Mouse (Mus musculus) urinary bladder, adult 2 months (tissue): ENCODE results near the gene Pex14. TPM values are rescaled to one million over a fixed set of nuclear protein-coding genes. Genes with fewer than 3 reads are reported as not detected.

Source experiments
- DNase-seq: peaks from one replicate; pipeline ENCODE4 v3.0.0; 2022; ENCODE audit warnings: low spot score
- polyA plus RNA-seq: library from polyadenylated mRNA; depleted of rRNA; stranded (reverse); fragments of >200 nt; gene quantifications from 2 replicates; pipeline ENCODE4 v1.2.3, GENCODE M21; 2012

The Pex14 gene
- polyA plus RNA-seq, 1 experiment: 31.1 TPM

GRCm38 (mm10) chr4:148985541-148986476 is 113.9 kb downstream of the Pex14 start:
- no peak for DNase-seq

DNA sequence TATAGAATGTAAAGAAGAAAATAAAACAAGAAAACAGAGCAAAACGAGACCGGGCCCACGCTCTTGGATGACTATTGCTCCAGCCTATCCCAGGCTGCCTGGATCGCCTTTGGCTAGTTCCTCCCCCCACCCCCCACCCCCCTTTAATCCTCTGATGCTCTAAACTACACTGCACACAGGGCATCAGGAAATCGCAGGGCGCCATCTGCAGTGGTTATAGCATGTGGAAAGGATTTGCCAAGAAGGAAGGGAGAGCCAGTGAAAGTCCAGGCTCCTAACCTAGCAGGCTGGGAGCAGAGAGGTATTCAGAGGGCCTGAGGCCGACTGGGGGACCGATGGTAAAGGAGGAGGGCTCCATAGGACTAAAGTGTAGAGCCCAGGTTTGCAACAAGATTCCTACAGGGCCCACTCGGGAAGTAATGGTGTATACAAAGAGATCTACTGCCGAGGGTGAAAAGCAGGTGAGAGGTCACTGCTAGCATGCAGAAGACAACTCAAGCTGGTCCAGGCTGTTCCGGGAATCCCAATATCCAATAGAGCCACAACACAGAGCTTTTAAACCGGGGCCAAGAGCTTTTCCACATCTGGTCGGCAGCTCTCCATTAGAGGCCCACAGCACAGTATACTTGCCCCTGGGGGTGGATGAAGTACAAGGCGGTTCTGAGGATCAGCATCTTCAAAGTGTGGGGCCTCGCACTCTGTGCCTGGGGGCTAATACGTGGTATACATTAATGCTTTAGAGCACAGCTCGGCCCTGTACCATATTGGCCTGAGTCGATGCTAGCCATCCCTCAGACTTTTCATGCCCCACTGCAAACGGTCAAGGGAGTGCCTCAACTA is 114.8 kb downstream of the Pex14 start:
- DNase-seq: no peak

GRCm38 (mm10) chr4:148982274-148982673 is 117.4 kb downstream of the Pex14 start:
- no peak for DNase-seq

DNA sequence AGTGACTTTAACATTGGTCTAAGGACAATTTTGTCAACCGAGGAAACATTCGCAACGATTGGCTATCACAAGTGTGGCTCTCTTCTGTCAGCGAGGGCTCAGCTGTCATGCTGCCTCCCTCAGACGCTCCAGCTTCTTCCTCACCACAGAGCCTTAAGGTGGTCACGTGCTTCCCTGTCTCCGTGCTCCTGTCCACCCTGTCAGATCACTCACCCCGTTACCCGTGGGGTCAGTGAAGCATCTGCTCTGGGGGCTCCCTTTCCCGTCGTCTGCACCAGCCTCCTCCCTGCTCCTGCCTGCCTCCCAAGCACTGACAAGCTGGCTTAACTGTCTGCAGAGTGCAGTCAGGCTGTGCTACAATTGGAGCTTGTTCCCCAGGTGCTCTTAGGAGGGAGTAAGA is 119.8 kb downstream of the Pex14 start:
- no peak for DNase-seq

DNA sequence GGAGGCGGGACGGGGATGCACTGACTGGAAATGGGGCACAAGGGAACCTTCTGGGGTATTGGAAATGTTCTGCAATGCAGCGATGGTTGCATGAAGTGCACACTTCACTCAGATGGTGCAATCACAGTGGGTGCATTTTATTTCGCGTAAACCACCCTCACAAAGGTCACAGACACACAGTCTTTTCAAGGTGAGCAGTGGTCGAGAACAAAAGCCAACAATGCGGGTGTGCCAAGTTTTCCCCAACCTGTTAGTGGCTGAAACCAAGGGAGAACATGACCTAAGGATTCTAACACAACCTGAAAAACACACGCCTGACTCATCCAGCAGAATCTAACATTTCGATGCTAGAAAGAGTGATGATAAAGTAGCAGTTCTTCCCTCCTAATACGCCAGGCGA is 120.8 kb downstream of the Pex14 start:
- DNase-seq: no peak

DNA sequence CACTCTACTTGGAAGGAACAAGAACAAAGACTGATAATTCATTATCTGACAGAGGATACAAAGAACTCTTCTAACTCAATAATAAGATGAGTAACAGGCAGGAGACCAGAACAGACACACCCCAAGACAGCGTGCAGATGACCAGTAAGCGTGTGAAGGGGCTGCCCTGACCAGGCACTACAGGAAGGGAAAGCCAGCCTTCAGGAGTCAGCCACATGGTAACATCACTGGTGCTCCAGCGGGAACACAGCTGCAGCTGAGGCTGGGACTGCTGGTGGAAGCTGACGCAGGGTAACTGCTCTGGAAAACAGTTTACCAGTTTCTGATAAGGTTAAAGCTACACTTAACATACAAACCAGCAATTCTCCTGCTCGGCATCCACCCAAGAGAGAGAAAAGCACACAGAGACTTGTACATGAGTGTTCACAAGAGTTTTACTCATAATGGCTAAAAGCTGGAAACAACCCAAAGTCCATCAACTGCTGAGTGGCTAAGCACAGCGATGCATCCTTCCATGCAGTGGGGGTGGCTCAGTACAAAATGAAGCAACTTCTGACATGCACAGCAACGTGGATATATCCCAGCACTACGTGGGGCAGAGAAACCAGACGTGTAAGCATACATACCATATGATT is 121.3 kb downstream of the Pex14 start:
- DNase-seq: no peak

DNA sequence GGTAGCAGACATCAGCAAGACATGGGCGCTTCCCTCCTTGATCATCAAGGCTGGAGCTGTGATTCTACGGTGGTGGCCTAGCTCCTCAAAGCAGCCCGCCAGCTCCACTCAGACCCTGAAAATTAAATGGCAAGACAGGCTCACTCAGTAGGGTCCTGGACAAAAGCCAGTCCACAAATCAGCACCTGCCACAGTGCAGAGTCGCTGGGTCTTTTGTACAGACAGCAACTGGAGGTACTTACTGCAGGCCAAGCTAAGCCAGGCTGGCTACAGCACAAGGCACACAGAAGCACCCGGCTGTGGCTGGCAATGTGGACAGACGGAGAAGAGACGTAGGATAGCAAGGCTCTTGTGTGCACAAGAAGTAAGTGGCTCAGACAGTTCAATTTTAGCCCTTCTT is 124.8 kb downstream of the Pex14 start:
- no peak for DNase-seq

DNA sequence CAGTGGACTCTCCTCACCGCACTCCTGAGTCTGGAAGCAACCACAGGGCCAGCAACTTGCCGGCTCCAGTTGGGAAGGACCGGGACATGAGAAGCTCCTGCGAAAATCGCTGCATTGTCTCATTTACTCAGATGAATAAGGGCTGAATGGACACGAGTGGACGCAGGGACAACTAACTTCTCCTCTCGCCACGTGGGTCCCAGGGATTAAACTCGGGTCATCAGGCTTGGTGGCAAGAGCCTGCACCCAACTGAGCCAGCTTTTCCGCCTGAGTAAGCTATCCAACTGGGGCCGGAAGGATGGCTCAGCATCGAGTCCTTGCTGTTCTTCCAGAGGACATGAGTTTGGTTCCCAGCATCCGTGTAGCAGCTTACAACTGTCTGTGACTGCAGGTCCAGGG is 126.3 kb downstream of the Pex14 start:
- DNase-seq: no peak

- DNase-seq: no peak
Observed at GRCm38 (mm10) chr4:148972707-148973106, 127.0 kb downstream of the Pex14 start.

GRCm38 (mm10) chr4:148971613-148972242 is 127.9 kb downstream of the Pex14 start:
- DNase-seq: no peak

DNA sequence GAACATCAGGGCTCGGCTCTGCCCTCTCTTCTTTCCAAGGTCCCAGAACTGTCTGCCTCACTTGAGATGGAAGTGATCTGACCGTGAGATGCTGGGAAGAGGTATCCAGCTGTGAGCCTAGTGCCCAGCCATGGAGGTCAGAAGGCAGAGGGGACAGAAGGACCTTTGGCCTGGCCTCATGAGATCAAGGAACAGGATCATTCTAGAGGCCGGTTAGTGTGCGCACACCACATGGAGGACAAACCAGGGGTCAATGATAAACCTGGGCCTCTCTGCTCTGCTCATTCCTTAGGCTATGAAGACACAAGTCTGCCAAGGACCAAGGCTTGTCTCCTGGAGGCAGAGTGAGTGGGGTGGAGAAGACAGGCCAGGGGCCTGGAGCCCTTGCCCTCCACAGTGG is 128.9 kb downstream of the Pex14 start:
- no peak for DNase-seq

GRCm38 (mm10) chr4:148969610-148970009 is 130.1 kb downstream of the Pex14 start:
- peak; percentile 26 for DNase-seq

DNA sequence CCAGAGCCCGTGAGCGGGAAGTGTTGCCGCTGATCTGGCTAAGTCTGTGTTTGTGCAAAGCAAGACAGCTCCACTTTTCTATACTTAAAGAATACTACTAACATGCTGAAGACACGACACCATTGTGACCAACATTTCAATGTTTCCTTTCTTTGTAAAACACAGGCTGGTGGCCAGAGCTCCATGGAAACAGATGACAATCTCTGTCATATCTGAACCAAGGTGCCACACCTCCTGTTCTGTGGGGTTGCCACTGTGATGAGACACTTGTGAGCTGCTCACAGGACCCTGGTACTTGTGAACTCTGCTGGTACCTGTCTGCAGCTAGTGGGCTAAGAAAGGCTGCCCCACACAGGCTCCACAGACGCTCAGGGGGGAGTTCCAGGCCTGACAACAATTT is 130.8 kb downstream of the Pex14 start:
- no peak for DNase-seq

- no peak for DNase-seq
Observed at GRCm38 (mm10) chr4:148966132-148966531, 133.5 kb downstream of the Pex14 start.

DNA sequence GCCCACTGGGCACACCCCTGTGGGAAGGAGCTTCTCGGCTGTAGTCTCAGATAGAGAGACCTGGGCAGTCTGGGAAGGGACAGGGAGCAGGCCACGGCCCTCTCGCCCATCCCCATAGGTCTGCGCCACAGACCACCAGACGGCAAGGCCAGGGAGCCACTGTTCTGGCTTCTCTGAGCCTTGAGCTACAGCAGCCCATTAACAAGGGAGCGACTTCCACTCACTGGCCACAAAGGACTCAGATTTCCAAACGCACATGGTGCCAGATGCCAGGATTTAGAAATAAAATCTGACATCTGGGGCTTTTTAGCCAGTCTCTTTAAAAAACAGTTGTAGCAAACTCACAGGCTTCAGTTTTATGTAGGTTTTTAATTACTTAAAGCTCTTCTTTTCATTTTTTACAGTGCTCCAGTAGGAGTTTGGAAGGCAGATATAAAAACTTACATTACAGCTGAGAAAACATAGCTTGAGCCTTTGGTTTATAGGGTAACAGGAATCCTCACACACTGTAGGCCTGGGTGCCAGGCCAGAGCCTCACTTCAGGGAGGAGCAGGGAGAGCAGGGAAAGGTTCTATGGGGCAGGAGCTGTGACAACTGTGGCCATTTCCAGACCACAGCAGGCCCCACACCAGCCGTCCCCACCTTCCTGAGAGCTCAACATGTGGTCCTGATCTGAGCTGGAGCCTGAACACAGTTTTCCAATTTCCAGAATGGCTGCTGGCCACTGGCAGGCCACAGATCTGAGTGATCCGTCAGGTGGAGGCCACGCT is 134.9 kb downstream of the Pex14 start:
- DNase-seq: no peak

GRCm38 (mm10) chr4:148962096-148962495 is 137.6 kb downstream of the Pex14 start:
- no peak for DNase-seq

DNA sequence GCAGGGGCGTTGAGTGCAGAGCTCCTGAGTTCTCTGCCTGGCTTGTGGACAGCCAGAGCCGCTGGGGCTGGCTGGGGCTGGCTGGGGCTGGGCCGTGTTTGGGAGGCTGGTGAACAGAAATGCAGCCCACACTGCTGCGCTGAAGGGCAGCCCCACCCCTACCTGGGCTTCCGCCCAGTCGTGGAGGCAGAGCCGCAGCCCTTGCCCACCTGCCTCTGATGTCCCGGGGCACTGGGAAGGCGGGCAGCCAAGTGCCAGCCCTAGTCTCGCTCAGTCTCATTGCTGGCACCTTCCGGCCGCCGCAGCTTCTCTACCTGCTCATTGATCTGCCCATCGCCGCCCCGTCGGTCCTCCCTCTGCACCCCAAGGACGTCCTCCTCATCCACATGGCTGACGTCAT is 138.6 kb downstream of the Pex14 start:
- DNase-seq: no peak

DNA sequence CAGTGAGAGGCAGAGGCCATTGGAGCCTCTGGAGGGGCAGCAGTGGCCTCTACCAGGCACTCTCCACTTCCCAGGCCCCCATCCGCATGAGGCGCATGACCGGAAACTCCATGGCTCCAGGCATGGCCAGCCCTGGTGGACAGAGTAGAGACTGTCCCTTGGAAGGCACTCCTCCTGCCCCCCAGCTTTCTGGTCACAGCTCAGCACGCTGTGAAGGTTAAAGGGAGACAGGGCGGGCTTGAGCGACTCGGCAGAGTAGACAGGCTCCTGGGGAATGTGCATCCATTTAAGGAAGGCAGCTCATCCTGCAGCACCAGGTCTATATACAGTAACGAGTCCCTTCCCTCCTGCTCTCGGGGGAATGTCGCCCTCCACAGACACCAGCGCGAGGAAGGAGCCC is 139.7 kb downstream of the Pex14 start:
- DNase-seq: no peak

- DNase-seq: no peak
Observed at GRCm38 (mm10) chr4:148955131-148955813, 144.4 kb downstream of the Pex14 start.
